Mouse (Mus musculus) heart, embryonic 10.5 days (tissue): ENCODE measurements around the gene Pias3. TPM values are rescaled to one million over a fixed set of nuclear protein-coding genes. Genes with fewer than 3 reads are reported as not detected.
"Not testable (repeated sequence)": the region's sequence is repeated elsewhere in the genome, so short reads cannot be mapped to it uniquely, and the experiment has no call there.

Experiments
- DNase-seq: peaks from one replicate; pipeline ENCODE4 v3.0.0-alpha.2; 2017; ENCODE audit warnings: low spot score
- H3K27ac ChIP-seq: fragments of 300-500 bp; sonication (generic); 2 replicates; pipeline ENCODE4 v1.5.1; 2016; ENCODE audit warnings: mild to moderate bottlenecking
- H3K27me3 ChIP-seq: fragments of 300-500 bp; sonication (generic); 2 replicates; pipeline ENCODE4 v1.6.1; 2016; ENCODE audit warnings: mild to moderate bottlenecking; ENCODE audit not compliant: poor library complexity, insufficient read depth, severe bottlenecking
- H3K36me3 ChIP-seq: fragments of 300-500 bp; sonication (generic); 2 replicates; pipeline ENCODE4 v1.6.1; 2016; ENCODE audit warnings: mild to moderate bottlenecking, moderate library complexity
- H3K4me1 ChIP-seq: fragments of 300-500 bp; sonication (generic); 2 replicates; pipeline ENCODE4 v1.6.1; 2016; ENCODE audit warnings: mild to moderate bottlenecking
- H3K4me3 ChIP-seq: fragments of 300-500 bp; sonication (generic); 2 replicates; pipeline ENCODE4 v1.5.1; 2016; ENCODE audit warnings: mild to moderate bottlenecking, moderate library complexity
- H3K9me3 ChIP-seq: fragments of 300-500 bp; sonication (generic); 2 replicates; pipeline ENCODE4 v1.6.1; 2016; ENCODE audit warnings: mild to moderate bottlenecking, moderate library complexity
- whole genome bisulfite sequencing: fragments of 180-500 bp; shearing (Covaris S2); methylation state at CpG from one replicate; pipeline ENCODE4 v1.1.7; 2016; 5-methylcytosine and 5-hydroxymethylcytosine counted together
- polyA plus RNA-seq: library from polyadenylated mRNA; unstranded; fragments of >200 nt; fragmentation: Nextera tagmentation; extraction: Ambion mirVana; gene quantifications from 2 replicates; pipeline ENCODE4 v1.2.1, GENCODE M21; 2016

Gene Pias3
- 41.8 and 43.4 TPM in 2 replicates for polyA plus RNA-seq

GRCm38 (mm10) chr3:96696198-96696765 lies at the start of gene Pias3:
Pias3 (plus strand) TSS chr3:96696384.
- no peaks in the 10 kb centered on the region for H3K27me3 ChIP-seq
- H3K4me1 ChIP-seq: peaks cover 45% of the 10 kb centered on the region
- DNase-seq: peak; percentile 94
- under 1% methylated on average over 35 of the region's 35 CpGs for WGBS
- H3K27ac ChIP-seq: peak within 1 kb of the TSS; percentile 98
- peak within 1 kb of the TSS; percentile 93 for H3K4me3 ChIP-seq
- peaks cover 23% of the 10 kb centered on the region for H3K36me3 ChIP-seq
- no peaks in the 10 kb centered on the region for H3K9me3 ChIP-seq

- H3K36me3 ChIP-seq: peaks cover 19% of the 10 kb centered on the region
- no peak overlapping the region for H3K4me3 ChIP-seq
- no peak for DNase-seq
- peaks cover 23% of the 10 kb centered on the region for H3K4me1 ChIP-seq
- H3K27ac ChIP-seq: no peak overlapping the region
- H3K27me3 ChIP-seq: no peaks in the 10 kb centered on the region
- no peaks in the 10 kb centered on the region for H3K9me3 ChIP-seq
- 73% methylated on average over 3 of the region's 3 CpGs for WGBS
Observed at GRCm38 (mm10) chr3:96647365-96647764, 48.8 kb upstream of the Pias3 start.

GRCm38 (mm10) chr3:96660901-96661300 lies 35.3 kb upstream of the Pias3 start:
- Histone ChIP-seq H3K27ac (no peak overlapping the region), H3K9me3 (no peaks in the 10 kb centered on the region), H3K27me3 (0 out of 2 replicates have a peak, but pooled peaks cover 4% of the 10 kb centered on the region), H3K36me3 (peaks cover 5% of the 10 kb centered on the region; the same call in 1 of the 2 replicates), H3K4me1 (peaks cover 13% of the 10 kb centered on the region), H3K4me3 (no peak overlapping the region)
- 77% methylated on average over 2 of the region's 2 CpGs for WGBS
- DNase-seq: no peak

- no peaks in the 10 kb centered on the region for H3K9me3 ChIP-seq
- H3K27ac ChIP-seq: peak overlapping the region; percentile 29; the same call in 1 of the 2 replicates
- no peak for DNase-seq
- H3K4me3 ChIP-seq: peak overlapping the region; percentile 49
- H3K27me3 ChIP-seq: 0 out of 2 replicates have a peak, but pooled peaks cover 4% of the 10 kb centered on the region
- no peaks in the 10 kb centered on the region for H3K36me3 ChIP-seq
- peaks cover 13% of the 10 kb centered on the region for H3K4me1 ChIP-seq
- WGBS: 45% methylated on average over 8 of the region's 8 CpGs
Observed at GRCm38 (mm10) chr3:96662731-96663316, 33.4 kb upstream of the Pias3 start.

- 7% methylated on average over 17 of the region's 18 CpGs for WGBS
- peak; percentile 91 for DNase-seq
- H3K4me1 ChIP-seq: peaks cover 13% of the 10 kb centered on the region
- no peaks in the 10 kb centered on the region for H3K36me3 ChIP-seq
- no peaks in the 10 kb centered on the region for H3K9me3 ChIP-seq
- peak overlapping the region; percentile 49 for H3K4me3 ChIP-seq
- peak overlapping the region; percentile 29; the same call in 1 of the 2 replicates for H3K27ac ChIP-seq
- 0 out of 2 replicates have a peak, but pooled peaks cover 4% of the 10 kb centered on the region for H3K27me3 ChIP-seq
Observed at GRCm38 (mm10) chr3:96663432-96664239, 32.5 kb upstream of the Pias3 start.

- 84% methylated on average over 7 of the region's 7 CpGs for WGBS
- not testable (repeated sequence) for H3K27me3 ChIP-seq, H3K9me3 ChIP-seq, DNase-seq, H3K36me3 ChIP-seq, H3K27ac ChIP-seq, H3K4me3 ChIP-seq
- peaks cover 24% of the 10 kb centered on the region for H3K4me1 ChIP-seq
Observed at GRCm38 (mm10) chr3:96665732-96666363, 30.3 kb upstream of the Pias3 start.

- 86% methylated on average over 5 of the region's 5 CpGs for WGBS
- H3K27ac ChIP-seq: no peak overlapping the region
- DNase-seq: no peak
- no peaks in the 10 kb centered on the region for H3K9me3 ChIP-seq
- peaks cover 24% of the 10 kb centered on the region for H3K4me1 ChIP-seq
- no peak overlapping the region for H3K4me3 ChIP-seq
- H3K27me3 ChIP-seq: peaks cover 15% of the 10 kb centered on the region
- H3K36me3 ChIP-seq: no peaks in the 10 kb centered on the region
Observed at GRCm38 (mm10) chr3:96666916-96667315, 29.3 kb upstream of the Pias3 start.

- Histone ChIP-seq H3K4me3 (no peak overlapping the region), H3K4me1 (peaks cover 24% of the 10 kb centered on the region), H3K27me3 (peaks cover 18% of the 10 kb centered on the region), H3K27ac (no peak overlapping the region), H3K9me3 (no peaks in the 10 kb centered on the region), H3K36me3 (no peaks in the 10 kb centered on the region)
- no peak for DNase-seq
- 43% methylated on average over 1 of the region's 1 CpGs for WGBS
Observed at GRCm38 (mm10) chr3:96667316-96667715, 28.9 kb upstream of the Pias3 start.

- WGBS: 93% methylated on average over 5 of the region's 5 CpGs
- H3K9me3 ChIP-seq: no peaks in the 10 kb centered on the region
- H3K4me1 ChIP-seq: peaks cover 19% of the 10 kb centered on the region
- H3K27me3 ChIP-seq: peaks cover 14% of the 10 kb centered on the region
- H3K27ac ChIP-seq: no peak overlapping the region
- H3K36me3 ChIP-seq: no peaks in the 10 kb centered on the region
- H3K4me3 ChIP-seq: no peak overlapping the region
- DNase-seq: no peak
Observed at GRCm38 (mm10) chr3:96668424-96669067, 27.6 kb upstream of the Pias3 start.

- Histone ChIP-seq H3K4me1 (peaks cover 14% of the 10 kb centered on the region), H3K4me3 (peak within 1 kb of the TSS; percentile 64), H3K36me3 (no peaks in the 10 kb centered on the region), H3K27ac (no peak within 1 kb of the TSS), H3K27me3 (peaks cover 14% of the 10 kb centered on the region), H3K9me3 (no peaks in the 10 kb centered on the region)
- peak; percentile 94 for DNase-seq
- WGBS: 5% methylated on average over 35 of the region's 35 CpGs
Observed at GRCm38 (mm10) chr3:96669727-96670468, 26.3 kb upstream of the Pias3 start, which contains the start of gene Ankrd35. Ankrd35 (plus strand) TSS chr3:96670131.

- no peak overlapping the region for H3K4me3 ChIP-seq
- peaks cover 14% of the 10 kb centered on the region for H3K27me3 ChIP-seq
- no peak for DNase-seq
- H3K27ac ChIP-seq: no peak overlapping the region
- H3K36me3 ChIP-seq: no peaks in the 10 kb centered on the region
- WGBS: 91% methylated on average over 5 of the region's 5 CpGs
- peaks cover 14% of the 10 kb centered on the region for H3K4me1 ChIP-seq
- H3K9me3 ChIP-seq: no peaks in the 10 kb centered on the region
Observed at GRCm38 (mm10) chr3:96671519-96671918, 24.7 kb upstream of the Pias3 start.

- H3K4me1 ChIP-seq: peaks cover 14% of the 10 kb centered on the region
- H3K27ac ChIP-seq: no peak overlapping the region
- no peaks in the 10 kb centered on the region for H3K36me3 ChIP-seq
- H3K4me3 ChIP-seq: no peak overlapping the region
- peaks cover 21% of the 10 kb centered on the region for H3K27me3 ChIP-seq
- no peaks in the 10 kb centered on the region for H3K9me3 ChIP-seq
- peak; percentile 57 for DNase-seq
- WGBS: 59% methylated on average over 4 of the region's 4 CpGs
Observed at GRCm38 (mm10) chr3:96673514-96673913, 22.7 kb upstream of the Pias3 start.
